Mouse (Mus musculus) heart, embryonic 14.5 days (tissue): Measurements from ENCODE around the gene Pin1rt1. TPM values are rescaled to one million over a fixed set of nuclear protein-coding genes. Genes with fewer than 3 reads are reported as not detected.

ENCODE experiments used
- ATAC-seq: fragments of 200-750 bp; cut with Nextera tagmentation; 2 replicates; pipeline ENCODE4 v1.8.0; 2017; ENCODE audit warnings: low read depth, moderate TSS enrichment; ENCODE audit not compliant: insufficient number of reproducible peaks, insufficient read depth, low FRiP score
- H3K27ac ChIP-seq, 2 experiments: fragments of 200-500 bp in 1 of 2; fragments of 300-500 bp in 1 of 2; sonication (generic) in 1 of 2; replicated peaks in 1 of 2; 2 replicates each; pipeline ENCODE4 v1.5.1; 2012 to 2014; ENCODE audit warnings: low read depth in 2 of 2, low read length in 2 of 2, control low read depth in 1 of 2, mild to moderate bottlenecking in 1 of 2, mixed read lengths in 1 of 2; ENCODE audit not compliant: control insufficient read depth in 1 of 2, insufficient read depth in 1 of 2
- H3K27me3 ChIP-seq: fragments of 300-500 bp; sonication (generic); 2 replicates; pipeline ENCODE4 v1.6.1; 2014; ENCODE audit warnings: mild to moderate bottlenecking, low read length, control low read depth; ENCODE audit not compliant: control insufficient read depth, insufficient read depth
- H3K36me3 ChIP-seq: fragments of 300-500 bp; sonication (generic); 2 replicates; pipeline ENCODE4 v1.6.1; 2014; ENCODE audit warnings: mild to moderate bottlenecking, control low read depth, low read length, mixed read lengths; ENCODE audit not compliant: control insufficient read depth, insufficient read depth
- H3K4me1 ChIP-seq, 2 experiments: fragments of 200-500 bp in 1 of 2; fragments of 300-500 bp in 1 of 2; sonication (generic) in 1 of 2; 2 replicates each; pipeline ENCODE4 v1.6.1; 2012 to 2014; ENCODE audit warnings: low read length in 2 of 2, control low read depth in 1 of 2, mixed read lengths in 1 of 2; ENCODE audit not compliant: control insufficient read depth in 2 of 2, insufficient read depth in 2 of 2
- H3K4me2 ChIP-seq: fragments of 300-500 bp; sonication (generic); 2 replicates; pipeline ENCODE4 v1.6.1; 2014; ENCODE audit warnings: mild to moderate bottlenecking, low read length
- H3K4me3 ChIP-seq, 2 experiments: fragments of 200-500 bp in 1 of 2; fragments of 300-500 bp in 1 of 2; sonication (generic) in 1 of 2; 2 replicates each; pipeline ENCODE4 v1.5.1; 2012 to 2014; ENCODE audit warnings: low read length in 2 of 2, mild to moderate bottlenecking in 2 of 2, control low read depth in 1 of 2, low read depth in 1 of 2, moderate library complexity in 1 of 2; ENCODE audit not compliant: control insufficient read depth in 1 of 2, insufficient read depth in 1 of 2
- H3K9ac ChIP-seq: fragments of 300-500 bp; sonication (generic); 2 replicates; pipeline ENCODE4 v1.6.1; 2014; ENCODE audit warnings: mild to moderate bottlenecking, low read length
- H3K9me3 ChIP-seq: fragments of 300-500 bp; sonication (generic); 2 replicates; pipeline ENCODE4 v1.6.1; 2016; ENCODE audit warnings: low read length, control low read depth; ENCODE audit not compliant: control insufficient read depth
- whole genome bisulfite sequencing: fragments of 180-500 bp; shearing (Covaris S2); extraction: QIAGEN DNeasy Blood & Tissue Kit; methylation state at CpG from one replicate; pipeline ENCODE4 v1.1.7; 2014; 5-methylcytosine and 5-hydroxymethylcytosine counted together
- polyA plus RNA-seq: library from polyadenylated mRNA; unstranded; fragments of >200 nt; fragmentation: Nextera tagmentation; extraction: Ambion mirVana; gene quantifications from 2 replicates; pipeline ENCODE4 v1.2.1, GENCODE M21; 2014

Gene Pin1rt1
- polyA plus RNA-seq, 1 experiment from 2014 or later = not detected

DNA sequence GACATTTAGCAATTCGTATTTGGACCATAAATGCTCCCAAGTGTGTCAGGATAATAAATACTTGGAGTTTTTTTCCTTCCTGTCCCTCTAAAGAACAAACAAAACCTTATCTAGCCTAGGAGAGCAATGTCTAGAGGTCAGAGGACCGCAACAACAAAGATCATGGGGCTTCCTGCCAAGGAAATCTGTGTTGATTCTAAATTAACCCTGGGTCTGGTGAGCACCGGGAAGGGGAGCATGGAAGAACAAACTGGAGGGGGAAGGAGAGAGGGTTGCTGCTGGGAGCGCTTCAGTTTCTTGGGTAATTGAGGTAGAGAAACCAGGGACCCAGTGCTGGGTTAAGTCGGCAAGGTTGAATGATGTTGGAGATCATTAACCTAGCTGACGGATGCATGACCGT is 27.0 kb upstream of the Pin1rt1 start:
- no peaks in the 10 kb centered on the region for H3K9me3 ChIP-seq
- no peaks in the 10 kb centered on the region for H3K36me3 ChIP-seq
- peak overlapping the region; percentile 78 to 79; a peak in 3 of 4 replicates for H3K4me3 ChIP-seq
- no peak for ATAC-seq
- H3K27me3 ChIP-seq = no peaks in the 10 kb centered on the region; the same call in 1 of the 2 replicates
- WGBS = 14% methylated on average over 7 of the region's 7 CpGs
- H3K9ac ChIP-seq = peak overlapping the region; percentile 84
- H3K4me1 ChIP-seq = peaks cover 0 to 9% of the 10 kb centered on the region in 2 experiments; a peak in 1 of 4 replicates
- H3K27ac ChIP-seq = no peak overlapping the region
- H3K4me2 ChIP-seq = peak overlapping the region; percentile 96

DNA sequence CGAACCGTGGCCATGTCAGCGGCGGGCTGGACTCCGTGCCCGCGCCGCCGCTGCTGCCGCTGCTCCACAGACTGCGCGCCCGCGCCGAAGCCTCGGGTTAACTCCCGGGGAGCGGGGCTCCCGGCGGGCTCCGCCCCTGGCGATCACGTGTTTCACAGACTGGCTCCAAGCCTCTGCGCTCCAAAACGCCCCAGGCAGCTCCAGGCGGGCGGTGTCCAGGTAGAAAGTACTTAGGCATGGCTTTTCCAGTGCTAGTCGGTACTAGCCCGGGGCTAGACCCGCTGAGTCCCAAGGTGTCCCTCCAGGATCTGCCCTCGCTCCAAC is 26.5 kb upstream of the Pin1rt1 start, which contains the start of gene Depdc7:
Gene Depdc7, minus strand, starts transcription at position 138 of the 324 bp plus-strand sequence.
- peak; percentile 88 for ATAC-seq
- Histone ChIP-seq H3K36me3 (no peaks in the 10 kb centered on the region), H3K9me3 (no peaks in the 10 kb centered on the region), H3K4me1 (peaks cover 0 to 9% of the 10 kb centered on the region in 2 experiments; a peak in 1 of 4 replicates), H3K4me3 (peak within 1 kb of the TSS; percentile 78 to 79), H3K27me3 (no peaks in the 10 kb centered on the region; the same call in 1 of the 2 replicates), H3K4me2 (peak within 1 kb of the TSS; percentile 96), H3K27ac (no peak within 1 kb of the TSS), H3K9ac (peak within 1 kb of the TSS; percentile 84)
- WGBS = 0% methylated on average over 31 of the region's 31 CpGs

DNA sequence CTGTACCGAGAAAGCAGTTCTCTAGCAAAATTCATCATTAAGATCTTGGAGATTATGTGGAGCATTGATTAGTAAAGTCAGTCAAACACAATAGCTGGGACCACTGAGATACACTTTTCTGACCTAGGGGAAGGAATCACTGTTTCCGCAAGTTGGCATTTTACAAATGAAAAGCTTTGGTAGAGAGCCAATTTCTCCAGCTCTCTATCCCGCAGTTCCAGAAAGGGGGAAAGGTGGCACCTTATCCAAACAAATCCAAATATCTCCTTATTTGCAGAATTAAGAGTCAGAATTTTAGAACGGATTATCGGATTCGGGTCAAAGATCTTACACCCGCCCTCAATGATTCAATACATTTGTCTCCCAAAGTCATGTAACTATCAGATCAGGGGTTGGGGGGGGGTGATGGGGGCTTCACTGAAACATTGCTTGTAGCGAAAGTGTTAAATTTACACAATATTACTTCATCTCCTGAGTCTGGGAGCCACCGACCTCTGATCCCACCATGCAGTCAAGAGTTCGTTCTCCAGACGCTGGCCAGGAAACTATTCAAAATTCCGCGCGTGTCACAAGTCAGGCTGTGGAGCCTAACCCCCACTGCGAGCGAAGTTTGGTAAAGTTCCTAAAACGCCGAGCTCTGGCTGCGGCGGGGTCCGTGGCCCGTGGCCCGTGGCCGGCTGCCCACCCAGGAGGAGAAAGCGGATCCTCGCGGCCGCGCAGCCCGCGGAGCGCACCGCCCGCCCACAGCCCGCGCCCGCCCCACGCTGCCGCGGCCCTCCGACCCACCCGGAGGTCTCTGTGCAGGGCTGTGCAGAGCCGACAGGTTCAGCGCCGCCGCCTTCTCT is 25.9 kb upstream of the Pin1rt1 start:
- peak overlapping the region; percentile 78 to 79 for H3K4me3 ChIP-seq
- 7% methylated on average over 46 of the region's 46 CpGs for WGBS
- peak overlapping the region; percentile 84 for H3K9ac ChIP-seq
- H3K4me2 ChIP-seq = peak overlapping the region; percentile 96
- no peaks in the 10 kb centered on the region for H3K36me3 ChIP-seq
- no peak for ATAC-seq
- H3K4me1 ChIP-seq = peaks cover 0 to 9% of the 10 kb centered on the region in 2 experiments; a peak in 1 of 4 replicates
- no peaks in the 10 kb centered on the region; the same call in 1 of the 2 replicates for H3K27me3 ChIP-seq
- no peaks in the 10 kb centered on the region for H3K9me3 ChIP-seq
- no peak overlapping the region for H3K27ac ChIP-seq

DNA sequence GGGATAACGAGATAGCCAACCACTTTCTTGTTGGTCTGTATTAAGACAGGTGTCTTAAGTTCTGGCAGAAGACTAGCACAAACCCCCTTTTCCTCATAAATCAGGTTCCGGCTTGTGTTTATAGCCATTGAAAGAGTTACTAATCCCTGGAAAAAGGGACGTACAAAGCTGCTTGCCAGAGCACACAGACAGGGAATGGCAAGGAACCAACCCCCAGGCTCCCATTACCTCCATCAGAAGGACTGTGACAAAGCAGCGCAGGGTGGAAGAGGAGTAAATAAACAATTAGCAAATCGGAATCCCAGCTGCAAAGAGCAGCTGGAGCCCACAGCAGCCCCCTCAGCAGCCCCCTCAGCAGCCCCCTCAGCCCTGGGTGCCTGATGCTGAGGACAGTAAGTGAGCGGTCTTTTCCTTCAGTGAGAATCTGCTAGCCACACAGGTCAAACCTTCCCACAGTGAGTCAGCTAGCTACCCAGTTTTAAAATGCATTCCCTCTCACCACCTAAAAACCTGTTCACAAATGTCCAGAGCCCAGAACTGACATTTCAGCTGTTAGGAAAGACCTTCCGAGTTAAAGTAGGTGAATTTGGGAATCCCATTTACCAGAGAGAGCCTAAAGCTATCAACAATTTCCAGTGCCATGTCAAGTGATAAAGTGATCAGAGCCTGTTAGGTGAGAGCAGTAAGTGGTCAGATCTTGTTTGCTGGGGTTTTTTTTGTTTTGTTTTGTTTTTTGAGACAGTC is 25.0 kb upstream of the Pin1rt1 start:
- 0 out of 2 replicates have a peak overlapping the region, but pooled peaks have one; percentile 96 for H3K4me2 ChIP-seq
- WGBS = 62% methylated on average over 7 of the region's 7 CpGs
- no peak for ATAC-seq
- H3K9ac ChIP-seq = no peak overlapping the region
- H3K4me3 ChIP-seq = no peak overlapping the region
- no peaks in the 10 kb centered on the region for H3K9me3 ChIP-seq
- no peak overlapping the region for H3K27ac ChIP-seq
- H3K36me3 ChIP-seq = no peaks in the 10 kb centered on the region
- peaks cover 0 to 9% of the 10 kb centered on the region in 2 experiments; a peak in 1 of 4 replicates for H3K4me1 ChIP-seq
- H3K27me3 ChIP-seq = no peaks in the 10 kb centered on the region; the same call in 1 of the 2 replicates

DNA sequence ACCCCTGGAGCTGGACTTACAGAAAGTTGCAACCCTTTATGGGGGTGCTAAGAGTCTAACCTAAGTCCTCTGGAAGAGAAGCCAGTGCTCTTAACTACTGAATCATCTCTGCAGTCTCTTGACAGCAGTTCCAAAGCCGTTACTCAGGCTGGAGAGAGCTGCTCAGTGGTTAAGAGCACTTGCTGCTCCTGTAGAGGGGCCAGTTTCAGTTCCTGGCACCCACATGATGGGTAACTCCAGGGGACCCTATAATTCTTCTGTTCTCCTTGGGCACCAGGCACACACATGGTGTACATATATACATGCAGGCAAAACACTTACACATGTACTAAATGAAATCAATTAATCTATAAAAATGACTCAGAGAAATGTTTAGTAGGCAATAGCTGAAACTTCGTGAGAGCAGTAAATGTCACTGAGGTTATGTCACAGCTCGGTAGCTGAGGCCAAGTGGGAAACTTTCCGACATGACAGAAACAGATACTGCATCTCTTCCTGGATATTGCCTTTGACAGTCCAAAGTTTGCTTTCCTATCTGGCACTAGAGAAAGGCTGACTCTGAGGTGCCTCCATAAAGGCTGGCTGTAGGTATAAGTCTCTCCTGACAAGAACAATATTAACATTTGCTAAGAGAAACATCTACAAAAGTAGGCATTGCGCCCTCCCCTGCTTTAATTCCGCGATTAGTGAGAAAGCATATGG is 24.2 kb upstream of the Pin1rt1 start:
- ATAC-seq = no peak
- H3K9me3 ChIP-seq = no peaks in the 10 kb centered on the region
- H3K27me3 ChIP-seq = no peaks in the 10 kb centered on the region; the same call in 1 of the 2 replicates
- no peak overlapping the region for H3K4me2 ChIP-seq
- H3K27ac ChIP-seq = no peak overlapping the region
- H3K9ac ChIP-seq = no peak overlapping the region
- H3K4me3 ChIP-seq = no peak overlapping the region
- 60% methylated on average over 7 of the region's 7 CpGs for WGBS
- H3K4me1 ChIP-seq = peaks cover 0 to 9% of the 10 kb centered on the region in 2 experiments; a peak in 1 of 4 replicates
- H3K36me3 ChIP-seq = no peaks in the 10 kb centered on the region

DNA sequence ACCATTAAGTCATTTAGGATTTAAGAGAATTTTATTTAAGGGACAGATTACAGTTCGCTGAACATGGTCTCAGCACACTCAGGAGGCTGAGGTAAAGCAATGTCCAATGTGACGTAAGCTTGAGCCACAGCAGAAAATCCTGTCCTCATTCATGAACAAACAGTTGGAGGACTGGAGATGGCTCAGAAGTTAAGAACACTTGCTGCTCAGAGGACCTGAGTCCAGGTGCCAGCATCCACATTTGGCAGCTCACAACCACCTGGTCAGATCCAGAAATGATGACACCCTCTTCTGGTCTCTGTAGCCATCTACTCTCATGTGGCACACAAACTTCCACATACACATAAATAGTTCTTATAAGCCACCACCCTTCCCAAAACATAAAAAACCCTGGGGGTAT is 23.5 kb upstream of the Pin1rt1 start:
- Histone ChIP-seq H3K4me3 (no peak overlapping the region), H3K9me3 (no peaks in the 10 kb centered on the region), H3K27ac (no peak overlapping the region), H3K36me3 (no peaks in the 10 kb centered on the region), H3K9ac (no peak overlapping the region), H3K27me3 (no peaks in the 10 kb centered on the region; the same call in 1 of the 2 replicates), H3K4me2 (no peak overlapping the region), H3K4me1 (peaks cover 0 to 9% of the 10 kb centered on the region in 2 experiments; a peak in 1 of 4 replicates)
- WGBS = 88% methylated on average over 2 of the region's 2 CpGs
- ATAC-seq = no peak

DNA sequence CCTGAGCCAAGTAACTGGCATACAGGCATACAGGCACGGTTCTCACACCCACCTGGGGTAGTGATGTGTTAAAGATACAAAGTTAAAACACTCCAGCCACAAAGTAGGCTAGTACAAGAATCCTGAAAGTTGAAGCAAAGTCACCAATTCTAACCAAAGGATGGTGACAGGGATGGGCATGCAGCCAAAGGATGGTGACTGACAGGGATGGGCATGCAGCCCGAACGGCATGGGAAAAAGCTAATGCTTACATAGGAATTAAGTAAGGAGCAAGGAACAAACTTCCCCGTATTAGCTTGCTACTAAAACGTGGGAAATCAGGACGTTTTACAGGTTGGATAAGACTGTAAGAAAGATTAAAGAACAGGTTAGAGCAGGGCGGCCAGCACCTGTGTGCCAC is 20.1 kb upstream of the Pin1rt1 start:
- ATAC-seq = no peak
- H3K27me3 ChIP-seq = no peaks in the 10 kb centered on the region; the same call in 1 of the 2 replicates
- H3K4me1 ChIP-seq = no peaks in the 10 kb centered on the region
- H3K9ac ChIP-seq = no peak overlapping the region
- H3K4me3 ChIP-seq = no peak overlapping the region
- H3K36me3 ChIP-seq = no peaks in the 10 kb centered on the region
- H3K4me2 ChIP-seq = no peak overlapping the region
- H3K27ac ChIP-seq = no peak overlapping the region
- no peaks in the 10 kb centered on the region for H3K9me3 ChIP-seq
- 72% methylated on average over 7 of the region's 7 CpGs for WGBS
